Mouse (Mus musculus) olfactory bulb, adult 2 months (tissue): Measurements from ENCODE around the gene Tbl3.

ENCODE experiments used
- CTCF ChIP-seq: fragments of 200-500 bp; IDR thresholded peaks from 2 replicates; pipeline ENCODE4 v1.5.1; 2012; ENCODE audit warnings: low read depth, mild to moderate bottlenecking, low read length, moderate library complexity; ENCODE audit not compliant: insufficient read depth
- POLR2A ChIP-seq: fragments of 200-500 bp; IDR thresholded peaks from 2 replicates; pipeline ENCODE4 v1.6.1; 2012; ENCODE audit warnings: mild to moderate bottlenecking, low read depth, low read length, moderate library complexity; ENCODE audit not compliant: insufficient read depth

GRCm38 (mm10) chr17:24727618-24728017, 20.2 kb upstream of the Tbl3 start, which contains the start of gene Rpl3l:
- TF ChIP-seq POLR2A (no peak), CTCF (no peak)
